Mouse (Mus musculus): Measurements from ENCODE around the gene Tmed11. TPM values are rescaled to one million over a fixed set of nuclear protein-coding genes. Genes with fewer than 3 reads are reported as not detected.

The Tmed11 gene
- polyA plus RNA-seq, 1 experiment from 2014 or later, result not detected

DNA sequence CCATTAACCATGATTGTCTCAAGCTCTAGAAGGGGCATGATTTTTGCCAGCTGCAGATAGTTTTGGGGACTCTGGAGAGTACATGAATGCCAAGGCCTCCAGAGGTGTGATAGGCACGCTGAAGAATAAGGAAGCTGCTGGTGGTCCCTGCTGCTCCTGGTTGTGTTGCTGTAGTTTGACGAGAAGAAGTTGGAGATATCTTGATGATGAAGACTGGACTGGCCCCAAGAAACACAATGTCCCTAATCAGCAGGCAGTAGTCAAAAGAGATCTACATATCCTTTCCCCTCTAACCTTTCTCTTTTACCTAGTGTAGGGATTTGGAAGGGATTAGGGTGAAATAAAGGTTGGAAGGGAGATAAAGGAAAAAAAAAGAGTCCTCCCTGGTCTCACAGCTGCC lies 52.6 kb downstream of the Tmed11 start:
- Histone ChIP-seq H3K27ac (no peak overlapping the region), H3K9me3 (replicated peaks) (no peaks in the 10 kb centered on the region), H3K27me3 (ENCODE audit: low read depth, poor library complexity, severe bottlenecking) (no peaks in the 10 kb centered on the region), H3K36me3 (no peaks in the 10 kb centered on the region), H3K4me3 (no peak overlapping the region), H3K4me1 (no peaks in the 10 kb centered on the region)
- 73% methylated on average over 2 of the region's 2 CpGs for WGBS
- DNase-seq (ENCODE audit: low spot score), result no peak

DNA sequence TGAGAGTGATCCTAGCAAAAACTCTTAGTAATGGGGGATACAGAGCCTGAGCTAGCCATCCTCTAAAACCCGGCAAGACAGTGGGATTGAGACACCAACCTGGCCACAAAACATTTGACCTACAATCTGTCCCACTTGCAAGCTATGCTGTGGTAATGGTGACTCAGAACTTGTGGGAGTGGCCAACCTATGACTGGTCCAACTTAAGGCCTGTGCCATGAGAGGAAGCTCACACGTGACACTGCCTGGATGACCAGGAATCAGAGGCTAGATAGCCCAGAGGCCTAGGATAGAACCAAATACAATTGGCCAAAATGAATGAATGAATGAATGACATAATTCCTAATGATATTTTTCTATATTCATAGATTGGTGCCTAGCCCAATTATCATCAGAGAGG lies 53.3 kb downstream of the Tmed11 start:
- no peaks in the 10 kb centered on the region for H3K36me3 ChIP-seq
- no peaks in the 10 kb centered on the region for H3K9me3 ChIP-seq (replicated peaks)
- DNase-seq (ENCODE audit: low spot score), result no peak
- H3K4me1 ChIP-seq, result no peaks in the 10 kb centered on the region
- WGBS, result 72% methylated on average over 2 of the region's 2 CpGs
- H3K27ac ChIP-seq, result no peak overlapping the region
- H3K4me3 ChIP-seq, result no peak overlapping the region
- H3K27me3 ChIP-seq (ENCODE audit: low read depth, poor library complexity, severe bottlenecking), result no peaks in the 10 kb centered on the region

DNA sequence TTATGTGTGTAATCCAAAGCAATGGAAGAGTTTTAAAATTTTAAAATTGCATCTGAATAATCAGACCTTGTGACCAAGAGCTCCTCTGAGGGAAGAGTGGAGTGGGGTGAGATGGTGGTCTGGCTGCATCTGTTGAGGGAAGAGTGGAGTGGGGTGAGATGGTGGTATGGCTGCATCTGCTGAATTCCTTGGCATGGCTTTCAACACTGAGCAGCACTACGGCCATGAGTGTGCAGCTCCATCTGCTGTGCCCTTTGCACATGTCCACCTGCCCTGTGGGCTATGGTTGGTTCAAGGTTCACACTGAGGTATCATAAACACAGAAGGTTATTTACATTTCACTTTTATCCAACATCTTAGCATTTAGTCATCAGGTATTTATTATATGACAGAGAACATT lies 67.7 kb downstream of the Tmed11 start:
- H3K27me3 ChIP-seq (ENCODE audit: low read depth, poor library complexity, severe bottlenecking), result no peaks in the 10 kb centered on the region
- no peak overlapping the region for H3K27ac ChIP-seq
- DNase-seq (ENCODE audit: low spot score), result no peak
- WGBS, result 89% methylated on average over 1 of the region's 1 CpGs
- no peaks in the 10 kb centered on the region for H3K4me1 ChIP-seq
- H3K9me3 ChIP-seq (replicated peaks), result no peaks in the 10 kb centered on the region
- no peak overlapping the region for H3K4me3 ChIP-seq
- no peaks in the 10 kb centered on the region for H3K36me3 ChIP-seq

Other genes starting within 250 kb of the Tmed11 start
- gene Cplx1, start 245.3 kb downstream of the Tmed11 start, polyA plus RNA-seq (2016; fragmentation: Nextera tagmentation; extraction: Ambion mirVana), result 0.14 and 0.30 TPM in 2 replicates
- 56.1 and 62.0 TPM in 2 replicates for gene Gak, start 165.6 kb downstream of the Tmed11 start, polyA plus RNA-seq (2016; fragmentation: Nextera tagmentation; extraction: Ambion mirVana)
- gene Tmem175, start 165.6 kb downstream of the Tmed11 start, polyA plus RNA-seq (2016; fragmentation: Nextera tagmentation; extraction: Ambion mirVana), result 12.3 and 15.7 TPM in 2 replicates
- gene Idua, start 135.0 kb downstream of the Tmed11 start, polyA plus RNA-seq (2016; fragmentation: Nextera tagmentation; extraction: Ambion mirVana), result 9.6 and 11.8 TPM in 2 replicates
- gene Dgkq, start 125.7 kb downstream of the Tmed11 start, polyA plus RNA-seq (2016; fragmentation: Nextera tagmentation; extraction: Ambion mirVana), result 10.6 and 13.4 TPM in 2 replicates
- 0.43 and 0.61 TPM in 2 replicates for gene Slc26a1, start 119.8 kb downstream of the Tmed11 start, polyA plus RNA-seq (2016; fragmentation: Nextera tagmentation; extraction: Ambion mirVana)
- 35.9 and 43.1 TPM in 2 replicates for gene Fgfrl1, start 103.0 kb downstream of the Tmed11 start, polyA plus RNA-seq (2016; fragmentation: Nextera tagmentation; extraction: Ambion mirVana)
- gene Rnf212, start 20.4 kb downstream of the Tmed11 start, polyA plus RNA-seq (2016; fragmentation: Nextera tagmentation; extraction: Ambion mirVana), result 0.40 and 0.44 TPM in 2 replicates
- not detected in 2 replicates for gene Vmn2r8, start 13.5 kb upstream of the Tmed11 start, polyA plus RNA-seq (2016; fragmentation: Nextera tagmentation; extraction: Ambion mirVana)
- not detected in 2 replicates for gene Vmn2r9, start 57.2 kb upstream of the Tmed11 start, polyA plus RNA-seq (2016; fragmentation: Nextera tagmentation; extraction: Ambion mirVana)
- not detected in 2 replicates for gene Vmn2r10, start 211.2 kb upstream of the Tmed11 start, polyA plus RNA-seq (2016; fragmentation: Nextera tagmentation; extraction: Ambion mirVana)

All from limb, embryonic 10.5 days (tissue).